Mouse (Mus musculus): ENCODE measurements around the gene 1110008P14Rik. TPM values are rescaled to one million over a fixed set of nuclear protein-coding genes. Genes with fewer than 3 reads are reported as not detected.
A peak's percentile ranks its signal among the peaks of the same experiment; 100 is the strongest.

Gene 1110008P14Rik
- polyA plus RNA-seq, 1 experiment: 102 TPM

DNA sequence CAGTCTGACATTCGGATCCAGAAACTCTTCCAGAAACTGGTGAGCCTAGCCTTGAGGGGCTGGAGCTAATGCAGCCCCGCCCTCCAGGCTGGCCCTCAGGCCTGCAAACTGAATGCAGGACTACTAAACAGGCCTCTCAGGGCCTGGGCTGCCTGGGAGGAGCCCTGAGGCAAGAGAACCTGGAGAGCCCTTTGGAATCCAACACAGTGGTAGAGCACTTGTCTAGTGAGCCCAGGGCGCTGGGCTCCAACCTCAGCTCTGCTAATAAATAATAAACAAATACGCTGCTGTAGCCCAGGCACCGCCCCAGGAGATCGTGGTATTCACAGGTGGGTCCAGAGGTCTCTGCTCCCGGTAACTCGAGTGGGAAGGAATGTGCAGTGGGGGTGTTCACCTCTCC is 9.1 kb upstream of the 1110008P14Rik start:
- Histone ChIP-seq H3K27me3 (ENCODE audit: control insufficient read depth, insufficient read depth, low read length) (no peaks in the 10 kb centered on the region), H3K4me3 (ENCODE audit: control insufficient read depth, low read depth, low read length) (no peak overlapping the region), H3K36me3 (ENCODE audit: control insufficient read depth, insufficient read depth, low read length) (no peaks in the 10 kb centered on the region), H3K4me1 (ENCODE audit: control insufficient read depth, insufficient read depth, low read length) (peaks cover 10% of the 10 kb centered on the region), H3K27ac (ENCODE audit: control insufficient read depth, insufficient read depth, low read depth, low read length) (no peak overlapping the region)
- TF ChIP-seq POLR2A (IDR thresholded peaks at IDR 0.05; ENCODE audit: control insufficient read depth, low read depth, low read length) (no peak), CTCF (IDR thresholded peaks at IDR 0.05; ENCODE audit: control insufficient read depth, insufficient read depth, insufficient replicate concordance, low read depth, low read length) (no peak)

- H3K27ac ChIP-seq (ENCODE audit: control insufficient read depth, insufficient read depth, low read depth, low read length): 0 out of 2 replicates have a peak overlapping the region, but pooled peaks have one; percentile 63
- H3K36me3 ChIP-seq (ENCODE audit: control insufficient read depth, insufficient read depth, low read length): no peaks in the 10 kb centered on the region
- H3K4me1 ChIP-seq (ENCODE audit: control insufficient read depth, insufficient read depth, low read length): no peaks in the 10 kb centered on the region
- no peak overlapping the region for H3K4me3 ChIP-seq (ENCODE audit: control insufficient read depth, low read depth, low read length)
- TF ChIP-seq POLR2A (IDR thresholded peaks at IDR 0.05; ENCODE audit: control insufficient read depth, low read depth, low read length): no peak
- TF ChIP-seq CTCF (IDR thresholded peaks at IDR 0.05; ENCODE audit: control insufficient read depth, insufficient read depth, insufficient replicate concordance, low read depth, low read length): no peak
- H3K27me3 ChIP-seq (ENCODE audit: control insufficient read depth, insufficient read depth, low read length): no peaks in the 10 kb centered on the region
Observed at GRCm38 (mm10) chr2:32389157-32389556, 7.4 kb upstream of the 1110008P14Rik start.

GRCm38 (mm10) chr2:32387706-32388490 is 6.2 kb upstream of the 1110008P14Rik start, which contains the start of gene Lcn2:
Gene Lcn2, minus strand, starts transcription at chr2:32388252.
- Histone ChIP-seq H3K4me3 (ENCODE audit: control insufficient read depth, low read depth, low read length) (peak within 1 kb of the TSS; percentile 7; the same call in 1 of the 2 replicates), H3K36me3 (ENCODE audit: control insufficient read depth, insufficient read depth, low read length) (no peaks in the 10 kb centered on the region), H3K27me3 (ENCODE audit: control insufficient read depth, insufficient read depth, low read length) (no peaks in the 10 kb centered on the region), H3K27ac (ENCODE audit: control insufficient read depth, insufficient read depth, low read depth, low read length) (peak within 1 kb of the TSS; percentile 75), H3K4me1 (ENCODE audit: control insufficient read depth, insufficient read depth, low read length) (no peaks in the 10 kb centered on the region)
- TF ChIP-seq CTCF (IDR thresholded peaks at IDR 0.05; ENCODE audit: control insufficient read depth, insufficient read depth, insufficient replicate concordance, low read depth, low read length) (no peak), POLR2A (IDR thresholded peaks at IDR 0.05; ENCODE audit: control insufficient read depth, low read depth, low read length) (no peak)

DNA sequence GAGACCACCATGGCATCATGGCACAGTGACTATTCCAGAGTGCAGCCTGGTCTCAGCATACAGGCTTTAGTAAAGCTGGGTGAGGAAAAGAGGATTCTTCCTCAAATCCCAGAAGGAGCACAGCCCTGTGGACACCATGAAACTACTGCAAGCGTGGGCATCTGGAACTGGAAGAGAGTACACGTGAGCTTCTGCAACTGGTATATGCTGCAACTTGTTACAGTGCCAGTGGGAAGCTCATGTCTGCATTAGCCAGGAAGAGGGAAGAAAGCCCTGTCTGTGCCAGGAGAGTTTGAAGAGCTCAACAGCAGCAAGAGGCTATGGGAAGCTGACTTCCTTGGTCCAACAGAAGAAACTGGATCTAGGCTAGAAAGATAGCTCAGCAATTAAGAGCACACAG is 951 bp upstream of the 1110008P14Rik start:
- Histone ChIP-seq H3K36me3 (ENCODE audit: control insufficient read depth, insufficient read depth, low read length) (no peaks in the 10 kb centered on the region), H3K27me3 (ENCODE audit: control insufficient read depth, insufficient read depth, low read length) (no peaks in the 10 kb centered on the region), H3K4me3 (ENCODE audit: control insufficient read depth, low read depth, low read length) (no peak overlapping the region), H3K27ac (ENCODE audit: control insufficient read depth, insufficient read depth, low read depth, low read length) (no peak overlapping the region), H3K4me1 (ENCODE audit: control insufficient read depth, insufficient read depth, low read length) (peaks cover 7% of the 10 kb centered on the region)
- TF ChIP-seq CTCF (IDR thresholded peaks at IDR 0.05; ENCODE audit: control insufficient read depth, insufficient read depth, insufficient replicate concordance, low read depth, low read length) (no peak), POLR2A (IDR thresholded peaks at IDR 0.05; ENCODE audit: control insufficient read depth, low read depth, low read length) (no peak)

DNA sequence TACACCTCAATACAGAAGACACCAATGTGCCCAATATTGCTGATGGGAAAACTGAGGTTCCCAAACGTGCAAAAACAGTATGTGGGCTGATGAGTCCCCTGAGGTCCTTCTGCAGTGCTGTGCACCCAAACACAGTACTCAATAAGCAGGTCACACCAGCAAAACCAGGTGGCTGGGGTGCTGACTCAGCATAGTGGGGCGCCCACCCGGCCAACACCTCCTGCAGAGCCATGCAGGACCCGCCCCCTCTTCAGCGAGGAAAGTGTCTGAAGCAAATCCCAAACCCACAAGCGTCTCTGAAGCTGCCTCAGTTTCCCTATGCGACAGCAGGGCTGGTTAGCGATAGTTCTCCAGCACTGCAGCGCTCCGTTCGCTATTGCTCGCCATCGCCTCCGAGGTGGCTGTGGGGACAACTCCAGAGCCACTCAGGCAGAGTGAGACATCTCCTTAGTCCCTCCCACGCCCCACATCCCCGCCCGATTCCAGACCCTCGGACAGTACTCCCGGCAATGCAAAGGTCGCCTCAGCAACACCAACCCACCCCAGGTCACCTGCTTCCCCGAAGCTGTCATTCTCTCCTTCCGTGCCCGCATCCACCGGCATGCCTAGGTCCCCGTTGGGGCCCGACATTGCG is 480 bp downstream of the 1110008P14Rik start:
- Histone ChIP-seq H3K4me3 (ENCODE audit: control insufficient read depth, low read depth, low read length) (peak overlapping the region; percentile 92), H3K4me1 (ENCODE audit: control insufficient read depth, insufficient read depth, low read length) (peaks cover 7% of the 10 kb centered on the region), H3K27ac (ENCODE audit: control insufficient read depth, insufficient read depth, low read depth, low read length) (peak overlapping the region; percentile 56), H3K36me3 (ENCODE audit: control insufficient read depth, insufficient read depth, low read length) (no peaks in the 10 kb centered on the region), H3K27me3 (ENCODE audit: control insufficient read depth, insufficient read depth, low read length) (no peaks in the 10 kb centered on the region)
- TF ChIP-seq CTCF (IDR thresholded peaks at IDR 0.05; ENCODE audit: control insufficient read depth, insufficient read depth, insufficient replicate concordance, low read depth, low read length) (no peak), POLR2A (IDR thresholded peaks at IDR 0.05; ENCODE audit: control insufficient read depth, low read depth, low read length) (no peak)

- peaks cover 7% of the 10 kb centered on the region for H3K4me1 ChIP-seq (ENCODE audit: control insufficient read depth, insufficient read depth, low read length)
- TF ChIP-seq CTCF (IDR thresholded peaks at IDR 0.05; ENCODE audit: control insufficient read depth, insufficient read depth, insufficient replicate concordance, low read depth, low read length): no peak
- no peak for TF ChIP-seq POLR2A (IDR thresholded peaks at IDR 0.05; ENCODE audit: control insufficient read depth, low read depth, low read length)
- H3K27ac ChIP-seq (ENCODE audit: control insufficient read depth, insufficient read depth, low read depth, low read length): no peak overlapping the region
- H3K27me3 ChIP-seq (ENCODE audit: control insufficient read depth, insufficient read depth, low read length): no peaks in the 10 kb centered on the region
- no peaks in the 10 kb centered on the region for H3K36me3 ChIP-seq (ENCODE audit: control insufficient read depth, insufficient read depth, low read length)
- H3K4me3 ChIP-seq (ENCODE audit: control insufficient read depth, low read depth, low read length): no peak overlapping the region
Observed at GRCm38 (mm10) chr2:32380001-32380500, 1.7 kb downstream of the 1110008P14Rik start.

DNA sequence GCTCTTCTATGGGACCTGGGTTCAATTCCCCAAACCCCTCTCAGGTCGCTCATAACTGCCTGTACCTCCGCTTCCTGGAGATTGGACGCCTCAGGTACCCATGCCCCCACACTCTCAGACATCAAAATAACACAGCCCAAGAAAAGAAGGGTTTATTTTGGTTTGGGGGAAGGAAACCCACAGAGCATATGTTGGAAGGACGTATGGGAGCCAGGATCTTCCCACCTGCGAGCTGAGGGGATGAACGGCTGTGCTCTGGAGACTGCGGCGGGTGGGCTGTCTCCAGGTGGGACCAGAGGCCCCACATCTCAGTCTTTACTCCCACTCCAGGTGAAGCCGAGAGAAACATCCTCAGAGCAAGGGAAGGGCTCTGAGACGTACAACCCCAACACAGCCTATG is 4.8 kb downstream of the 1110008P14Rik start:
- no peaks in the 10 kb centered on the region; the same call in 1 of the 2 replicates for H3K36me3 ChIP-seq (ENCODE audit: control insufficient read depth, insufficient read depth, low read length)
- H3K27me3 ChIP-seq (ENCODE audit: control insufficient read depth, insufficient read depth, low read length): no peaks in the 10 kb centered on the region
- H3K27ac ChIP-seq (ENCODE audit: control insufficient read depth, insufficient read depth, low read depth, low read length): no peak overlapping the region
- no peak overlapping the region; the same call in 1 of the 2 replicates for H3K4me3 ChIP-seq (ENCODE audit: control insufficient read depth, low read depth, low read length)
- TF ChIP-seq CTCF (IDR thresholded peaks at IDR 0.05; ENCODE audit: control insufficient read depth, insufficient read depth, insufficient replicate concordance, low read depth, low read length) (no peak), POLR2A (IDR thresholded peaks at IDR 0.05; ENCODE audit: control insufficient read depth, low read depth, low read length) (no peak)
- peaks cover 4% of the 10 kb centered on the region for H3K4me1 ChIP-seq (ENCODE audit: control insufficient read depth, insufficient read depth, low read length)
